Mouse (Mus musculus): ENCODE measurements around the gene Xndc1.

DNA sequence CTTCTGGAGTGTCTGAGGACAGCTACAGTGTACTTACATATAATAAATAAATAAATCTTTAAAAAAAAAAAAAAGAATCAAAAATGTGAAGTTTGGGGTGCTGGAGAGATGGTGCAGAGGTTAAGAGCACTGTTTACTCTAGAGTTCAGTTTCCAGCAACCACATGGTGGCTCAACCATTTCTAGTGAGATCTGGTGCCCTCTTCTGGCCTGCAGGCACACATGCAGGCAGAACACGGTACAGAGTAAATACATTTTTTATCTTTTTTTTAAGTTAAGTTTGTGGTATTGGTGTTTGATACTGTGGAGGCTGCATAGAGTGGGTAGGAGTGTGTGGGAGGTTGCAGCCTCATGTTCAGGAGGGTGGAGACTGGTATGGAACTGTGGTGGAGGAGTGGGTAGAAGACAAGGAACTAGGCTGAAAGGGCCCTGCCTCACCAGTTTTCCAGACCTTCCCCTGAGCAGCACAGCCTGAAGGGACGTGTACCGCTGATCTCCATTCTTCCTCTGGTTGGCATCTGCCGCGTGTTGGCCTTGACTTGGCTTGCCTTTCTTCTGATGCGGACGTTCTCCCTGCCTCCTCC is 11.5 kb downstream of the Xndc1 start:
- TF ChIP-seq CTCF (IDR thresholded peaks at IDR 0.05; ENCODE audit: borderline replicate concordance, insufficient read depth, low read length) (peak; percentile 63; the same call in 1 of the 2 replicates), POLR2A (IDR thresholded peaks at IDR 0.05; ENCODE audit: low read depth, low read length) (no peak)

Data from embryonic fibroblast, embryonic 13.5 days (primary cell).